Mouse (Mus musculus) brain, embryonic 14.5 days (tissue): ENCODE measurements around the gene Ccndbp1.

Experiments used
- CTCF ChIP-seq: fragments of 200-500 bp; IDR thresholded peaks from 2 replicates; pipeline ENCODE4 v1.5.1; 2012; ENCODE audit warnings: inconsistent platforms, mild to moderate bottlenecking, moderate library complexity, borderline replicate concordance; ENCODE audit not compliant: insufficient read depth, insufficient read length; ENCODE audit errors: extremely low read depth
- POLR2A ChIP-seq: fragments of 200-500 bp; IDR thresholded peaks from 2 replicates; pipeline ENCODE4 v1.6.1; 2012; ENCODE audit warnings: mild to moderate bottlenecking, inconsistent platforms, borderline replicate concordance; ENCODE audit not compliant: poor library complexity, insufficient read depth, insufficient read length, severe bottlenecking; ENCODE audit errors: extremely low read depth

DNA sequence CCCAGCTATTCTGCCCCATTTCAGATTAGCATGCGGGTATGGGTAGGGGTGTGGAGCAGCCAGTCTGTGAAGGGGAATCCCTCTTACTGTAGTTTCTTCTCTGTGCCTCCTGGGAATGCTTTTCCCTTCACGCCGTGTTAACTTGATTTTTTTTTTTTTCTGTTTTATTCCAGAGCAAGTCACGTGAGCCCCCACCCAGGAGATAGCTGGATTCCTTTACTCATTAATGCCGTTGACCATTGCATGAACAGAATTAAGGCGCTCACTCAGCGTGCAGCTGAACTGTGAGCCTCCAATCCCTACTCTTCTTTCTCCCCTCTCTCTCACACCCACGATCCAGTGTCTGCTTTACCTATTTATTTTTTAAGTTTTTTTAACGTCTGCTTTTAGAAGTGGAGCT, 8.0 kb downstream of the Ccndbp1 start:
- TF ChIP-seq POLR2A (no peak), CTCF (no peak)
